Mouse (Mus musculus) embryonic facial prominence, embryonic 14.5 days (tissue): ENCODE results near the gene Gpam. TPM values are rescaled to one million over a fixed set of nuclear protein-coding genes. Genes with fewer than 3 reads are reported as not detected.

Experiments used
- ATAC-seq: fragments of 200-750 bp; cut with Nextera tagmentation; 2 replicates; pipeline ENCODE4 v1.8.0; 2017; ENCODE audit warnings: low read depth, moderate number of reproducible peaks, moderate TSS enrichment
- DNase-seq: peaks from one replicate; pipeline ENCODE4 v3.0.0-alpha.2; 2015; ENCODE audit warnings: low spot score
- H3K27ac ChIP-seq: fragments of 300-500 bp; sonication (generic); replicated peaks from 2 replicates; pipeline ENCODE4 v1.5.1; 2014; ENCODE audit warnings: low read depth, mild to moderate bottlenecking, low read length, moderate library complexity
- H3K27me3 ChIP-seq: fragments of 300-500 bp; sonication (generic); replicated peaks from 2 replicates; pipeline ENCODE4 v1.6.1; 2014; ENCODE audit warnings: low read length; ENCODE audit not compliant: control insufficient read depth, insufficient read depth
- H3K36me3 ChIP-seq: fragments of 300-500 bp; sonication (generic); 2 replicates; pipeline ENCODE4 v1.6.1; 2014; ENCODE audit warnings: low read length, mixed read lengths; ENCODE audit not compliant: control insufficient read depth, insufficient read depth
- H3K4me1 ChIP-seq: fragments of 300-500 bp; sonication (generic); 2 replicates; pipeline ENCODE4 v1.6.1; 2014; ENCODE audit warnings: antibody characterized with exemption, low read length; ENCODE audit not compliant: control insufficient read depth, insufficient read depth
- H3K4me2 ChIP-seq: fragments of 300-500 bp; sonication (generic); 2 replicates; pipeline ENCODE4 v1.6.1; 2014; ENCODE audit warnings: low read depth, mild to moderate bottlenecking, low read length, moderate library complexity, mixed read lengths
- H3K4me3 ChIP-seq: fragments of 300-500 bp; sonication (generic); 2 replicates; pipeline ENCODE4 v1.5.1; 2014; ENCODE audit warnings: low read depth, mild to moderate bottlenecking, low read length
- H3K9ac ChIP-seq: fragments of 300-500 bp; sonication (generic); 2 replicates; pipeline ENCODE4 v1.6.1; 2014; ENCODE audit warnings: low read depth, mild to moderate bottlenecking, low read length, moderate library complexity, mixed read lengths
- H3K9me3 ChIP-seq: fragments of 300-500 bp; sonication (generic); 2 replicates; pipeline ENCODE4 v1.6.1; 2016; ENCODE audit warnings: low read length; ENCODE audit not compliant: control insufficient read depth
- WGBS: fragments of 180-500 bp; shearing (Covaris S2); extraction: QIAGEN DNeasy Blood & Tissue Kit; methylation state at CpG from one replicate; pipeline ENCODE4 v1.1.7; 2014; 5-methylcytosine and 5-hydroxymethylcytosine counted together
- polyA plus RNA-seq: library from polyadenylated mRNA; unstranded; fragments of >200 nt; fragmentation: Nextera tagmentation; extraction: Ambion mirVana; gene quantifications from 2 replicates; pipeline ENCODE4 v1.2.1, GENCODE M21; 2014

The Gpam gene
- polyA plus RNA-seq, 1 experiment from 2014 or later: 15.4 TPM

DNA sequence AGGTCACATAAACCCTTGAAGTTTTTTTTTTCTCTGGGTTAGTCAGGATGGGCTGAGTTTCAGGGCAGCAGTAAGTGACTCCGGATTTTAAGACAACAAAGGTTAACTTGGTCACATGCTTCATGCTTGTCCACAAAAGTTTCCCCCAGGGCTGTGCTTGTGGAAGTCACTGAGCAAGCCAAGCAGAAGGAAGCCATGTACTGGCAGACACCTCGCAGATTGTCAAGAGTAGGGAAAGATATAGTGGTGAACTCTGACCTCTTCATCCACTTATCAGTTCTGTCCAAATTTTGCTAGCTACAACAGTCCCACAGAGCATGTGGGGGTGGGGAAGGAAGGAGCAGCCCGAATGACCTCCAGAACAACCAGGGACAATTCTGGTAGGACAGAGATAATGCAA lies 19.1 kb downstream of the Gpam start:
- Histone ChIP-seq H3K36me3 (no peaks in the 10 kb centered on the region), H3K9me3 (no peaks in the 10 kb centered on the region), H3K27me3 (no peaks in the 10 kb centered on the region), H3K4me1 (no peaks in the 10 kb centered on the region), H3K4me3 (no peak overlapping the region), H3K27ac (no peak overlapping the region), H3K9ac (no peak overlapping the region), H3K4me2 (no peak overlapping the region)
- ATAC-seq (no peak), DNase-seq (no peak)
- WGBS: 58% methylated on average over 3 of the region's 3 CpGs

DNA sequence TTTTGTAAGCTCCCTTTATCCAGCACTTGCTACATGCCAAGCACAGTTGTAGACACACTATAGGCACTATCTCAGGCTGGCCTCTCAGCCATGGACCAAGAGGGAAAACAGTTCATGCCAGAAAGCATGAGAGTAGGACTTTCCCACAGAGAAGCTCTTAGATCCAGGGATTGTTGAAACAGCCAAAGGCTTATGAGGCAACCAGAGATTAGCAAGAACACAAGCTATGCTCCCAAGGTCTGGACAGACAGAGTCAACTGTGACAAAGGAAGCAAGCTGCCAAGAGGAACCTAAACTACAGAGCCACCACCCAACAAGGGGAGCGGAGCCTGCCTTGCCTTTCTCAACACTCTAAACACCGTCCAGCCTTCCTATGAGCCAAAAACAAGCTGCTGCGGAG lies 21.1 kb downstream of the Gpam start:
- ATAC-seq (no peak), DNase-seq (no peak)
- Histone ChIP-seq H3K27me3 (no peaks in the 10 kb centered on the region), H3K4me2 (no peak overlapping the region), H3K9me3 (no peaks in the 10 kb centered on the region), H3K27ac (no peak overlapping the region), H3K4me3 (no peak overlapping the region), H3K4me1 (no peaks in the 10 kb centered on the region), H3K36me3 (no peaks in the 10 kb centered on the region), H3K9ac (no peak overlapping the region)
- 89% methylated on average over 3 of the region's 3 CpGs for WGBS

- H3K27ac ChIP-seq: no peak overlapping the region
- H3K9ac ChIP-seq: no peak overlapping the region
- no peak overlapping the region for H3K4me2 ChIP-seq
Measured at GRCm38 (mm10) chr19:55103081-55103830, 23.8 kb downstream of the Gpam start.

DNA sequence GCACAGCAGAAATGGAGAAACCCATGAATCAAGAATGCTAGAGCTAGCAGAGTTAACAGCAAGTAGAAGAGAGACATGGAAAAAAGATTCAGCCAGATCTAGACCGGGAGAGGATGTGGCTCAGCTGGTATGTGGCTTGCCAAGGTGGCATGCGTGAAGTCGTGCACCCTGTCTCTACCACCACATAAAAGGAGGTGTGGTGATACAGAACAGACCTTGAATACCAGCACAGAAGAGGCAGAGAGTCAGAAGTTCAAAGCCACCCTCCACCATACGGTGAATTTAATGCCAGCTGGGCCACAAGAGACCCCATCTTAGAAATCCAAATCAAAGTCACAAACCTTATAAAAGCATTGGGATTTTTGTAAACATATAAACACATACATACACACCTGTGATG lies 25.4 kb downstream of the Gpam start:
- no peak overlapping the region for H3K9ac ChIP-seq
- H3K4me2 ChIP-seq: no peak overlapping the region
- H3K4me3 ChIP-seq: no peak overlapping the region
- H3K27me3 ChIP-seq: no peaks in the 10 kb centered on the region
- DNase-seq (no peak), ATAC-seq (no peak)
- no peaks in the 10 kb centered on the region for H3K9me3 ChIP-seq
- no peaks in the 10 kb centered on the region for H3K36me3 ChIP-seq
- peaks cover 11% of the 10 kb centered on the region for H3K4me1 ChIP-seq
- no peak overlapping the region for H3K27ac ChIP-seq
- WGBS: 76% methylated on average over 4 of the region's 4 CpGs

More at GRCm38 (mm10) chr19:55103081-55103830, 23.8 kb downstream of the Gpam start:
- H3K27me3 ChIP-seq: no peaks in the 10 kb centered on the region
- ATAC-seq: no peak
- no peaks in the 10 kb centered on the region for H3K36me3 ChIP-seq
- 51% methylated on average over 11 of the region's 11 CpGs for WGBS
- peaks cover 11% of the 10 kb centered on the region for H3K4me1 ChIP-seq
- H3K9me3 ChIP-seq: no peaks in the 10 kb centered on the region
- peak; percentile 63 for DNase-seq
- H3K4me3 ChIP-seq: no peak overlapping the region

DNA sequence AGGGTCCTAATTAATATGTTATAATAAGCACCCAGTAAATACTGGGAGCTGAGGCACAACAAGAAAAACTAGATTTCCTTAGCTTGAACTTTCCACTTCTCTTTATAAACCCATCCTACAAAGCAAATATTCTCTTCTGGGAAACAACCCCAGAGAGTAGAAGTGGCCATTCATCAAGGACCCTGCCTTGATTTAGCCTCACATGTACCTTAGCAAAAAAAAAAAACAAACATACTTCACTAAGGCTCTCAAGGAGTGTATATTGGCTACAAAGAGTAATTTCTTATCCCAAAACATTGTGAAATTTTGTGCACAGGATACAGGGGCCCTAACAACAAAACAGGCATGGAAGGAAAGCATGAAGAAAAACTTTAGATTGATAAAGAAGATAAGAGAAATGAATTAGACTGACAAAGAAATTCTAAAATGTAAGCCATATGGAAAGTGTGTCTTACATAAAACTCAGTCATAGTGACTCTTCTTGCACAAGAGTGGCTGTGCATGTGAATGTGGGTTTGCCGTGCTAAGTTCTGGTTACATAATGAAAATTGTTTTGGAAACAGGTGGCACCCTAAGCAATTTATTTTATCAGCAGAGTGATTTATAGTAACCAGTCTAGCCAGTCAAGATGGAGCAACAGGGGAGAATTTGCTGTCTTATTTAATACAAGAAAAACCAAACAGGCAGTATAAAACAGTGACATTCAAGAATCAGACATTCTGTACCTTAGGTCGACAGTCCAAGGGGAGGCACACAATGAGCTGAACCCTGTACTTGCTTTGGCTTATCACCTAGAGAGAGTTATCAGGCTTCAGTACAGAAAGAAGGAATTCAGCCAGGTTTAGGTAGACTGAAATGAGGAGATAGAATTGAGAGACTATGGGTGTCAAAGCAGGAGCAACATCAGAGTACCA lies 26.6 kb downstream of the Gpam start:
- Histone ChIP-seq H3K4me3 (peak overlapping the region; percentile 93), H3K4me2 (peak overlapping the region; percentile 78), H3K9me3 (no peaks in the 10 kb centered on the region), H3K27me3 (no peaks in the 10 kb centered on the region), H3K27ac (0 out of 2 replicates have a peak overlapping the region, but pooled peaks have one; percentile 84), H3K4me1 (peaks cover 11% of the 10 kb centered on the region), H3K9ac (peak overlapping the region; percentile 92), H3K36me3 (no peaks in the 10 kb centered on the region; the same call in 1 of the 2 replicates)
- DNase-seq: no peak
- no peak for ATAC-seq
- 69% methylated on average over 2 of the region's 2 CpGs for WGBS

- ATAC-seq: peak; percentile 93
- Histone ChIP-seq H3K27ac (peak overlapping the region; percentile 84), H3K4me1 (peaks cover 11% of the 10 kb centered on the region), H3K4me3 (peak overlapping the region; percentile 93), H3K36me3 (no peaks in the 10 kb centered on the region; the same call in 1 of the 2 replicates), H3K27me3 (no peaks in the 10 kb centered on the region), H3K9ac (peak overlapping the region; percentile 92), H3K9me3 (no peaks in the 10 kb centered on the region), H3K4me2 (peak overlapping the region; percentile 78)
- DNase-seq: peak; percentile 87
- WGBS: 1% methylated on average over 36 of the region's 69 CpGs
Measured at GRCm38 (mm10) chr19:55099184-55100160, 27.6 kb downstream of the Gpam start.

DNA sequence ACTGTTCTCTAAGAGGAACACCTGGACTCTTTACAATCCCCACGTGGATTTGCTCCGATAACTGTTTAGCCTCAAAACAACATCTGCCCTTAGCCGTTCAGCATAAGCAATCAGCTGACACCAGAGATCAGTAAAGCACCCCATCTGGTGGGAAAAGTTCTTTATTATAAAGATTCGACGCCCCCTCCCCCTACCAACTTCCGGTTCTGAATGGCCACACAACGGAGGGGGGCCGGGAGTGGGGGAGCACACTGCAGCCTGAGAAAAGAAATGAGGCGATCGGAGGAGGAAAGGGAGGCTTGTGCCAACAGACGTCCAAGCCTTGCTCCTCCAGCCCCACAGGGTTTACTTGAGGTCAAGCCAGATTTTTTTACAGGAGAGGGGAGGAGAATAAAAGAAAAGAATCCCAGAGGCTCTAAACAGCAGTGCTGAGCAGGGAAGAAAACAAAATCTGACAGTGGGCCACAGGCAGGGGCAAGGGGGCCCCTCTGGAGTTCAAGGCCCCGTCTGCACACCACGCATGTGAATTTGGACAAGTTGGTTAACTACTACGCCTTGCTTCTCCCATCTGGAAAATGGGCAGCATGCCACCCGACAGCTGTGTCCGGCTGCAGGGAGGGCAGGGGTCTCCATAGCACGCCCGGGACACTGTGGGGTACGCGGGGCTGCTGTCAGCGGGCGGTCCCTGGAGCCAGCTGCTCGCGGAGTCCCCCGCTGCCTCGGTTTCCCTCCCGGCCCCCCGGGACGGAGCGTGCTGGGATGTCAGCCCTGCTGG lies 28.4 kb downstream of the Gpam start:
- no peaks in the 10 kb centered on the region for H3K9me3 ChIP-seq
- no peaks in the 10 kb centered on the region for H3K27me3 ChIP-seq
- peak overlapping the region; percentile 93 for H3K4me3 ChIP-seq
- H3K36me3 ChIP-seq: no peaks in the 10 kb centered on the region; the same call in 1 of the 2 replicates
- H3K27ac ChIP-seq: peak overlapping the region; percentile 84
- H3K9ac ChIP-seq: peak overlapping the region; percentile 92
- peaks cover 11% of the 10 kb centered on the region for H3K4me1 ChIP-seq
- WGBS: 1% methylated on average over 17 of the region's 30 CpGs
- DNase-seq (peak; percentile 67), ATAC-seq (peak; percentile 64)
- peak overlapping the region; percentile 78 for H3K4me2 ChIP-seq
